Mouse (Mus musculus) G1E (cell line): ENCODE data around the gene Enah. TPM values are rescaled to one million over a fixed set of nuclear protein-coding genes. Genes with fewer than 3 reads are reported as not detected.

Experiments
- ATAC-seq: 2 replicates; pipeline ENCODE4 v1.8.0; 2016; ENCODE audit warnings: mild to moderate bottlenecking; ENCODE audit not compliant: insufficient number of reproducible peaks, poor library complexity, low FRiP score, severe bottlenecking; ENCODE audit errors: extremely low read depth
- DNase-seq: peaks from one replicate; pipeline ENCODE4 v3.0.0; 2012; ENCODE audit warnings: low spot score
- H3K27me3 ChIP-seq: 2 replicates; pipeline ENCODE4 v1.6.1; 2012; ENCODE audit warnings: mild to moderate bottlenecking, low read length, inconsistent platforms; ENCODE audit not compliant: insufficient read depth
- H3K36me3 ChIP-seq: replicated peaks from 2 replicates; pipeline ENCODE3; 2012; ENCODE audit warnings: mild to moderate bottlenecking, inconsistent platforms
- H3K4me1 ChIP-seq: 2 replicates; pipeline ENCODE4 v1.6.1; 2012; ENCODE audit warnings: low read depth, low read length, inconsistent platforms, mixed read lengths; ENCODE audit not compliant: insufficient read depth
- H3K4me3 ChIP-seq: 2 replicates; pipeline ENCODE4 v1.5.1; 2012; ENCODE audit warnings: low read depth, mild to moderate bottlenecking, inconsistent platforms, low read length, moderate library complexity, mixed read lengths
- H3K9me3 ChIP-seq: replicated peaks from 2 replicates; pipeline ENCODE4 v1.6.1; 2012; ENCODE audit warnings: inconsistent platforms
- CTCF ChIP-seq: IDR thresholded peaks from 2 replicates; pipeline ENCODE4 v1.5.1; 2012; ENCODE audit warnings: low read depth, low read length, inconsistent platforms, mixed read lengths
- GATA1 ChIP-seq: IDR thresholded peaks from 2 replicates; pipeline ENCODE4 v1.6.1; 2012; ENCODE audit warnings: borderline replicate concordance, low read length, inconsistent platforms, mixed read lengths
- GATA2 ChIP-seq: IDR thresholded peaks from 2 replicates; pipeline ENCODE4 v1.6.1; 2012; ENCODE audit warnings: low read depth, low read length, inconsistent platforms, borderline replicate concordance
- POLR2AphosphoS5 ChIP-seq: IDR thresholded peaks from 2 replicates; pipeline ENCODE4 v1.6.1; 2012; ENCODE audit warnings: low read depth, low read length, inconsistent platforms; ENCODE audit not compliant: insufficient replicate concordance
- TAL1 ChIP-seq: conservative IDR thresholded peaks from 2 replicates; pipeline ENCODE4 v1.6.1; 2012; ENCODE audit warnings: low read depth, low read length, inconsistent platforms, mixed read lengths
- polyA plus RNA-seq: library from polyadenylated mRNA; stranded (reverse); fragments of >175 nt; gene quantifications from 2 replicates; pipeline ENCODE4 v1.2.3, GENCODE M21; 2012
- total RNA-seq, 2 experiments: library from RNA; stranded (forward) in 1 of 2; stranded (reverse) in 1 of 2; fragments of 200-1000 nt in 1 of 2; fragments of >200 nt in 1 of 2; fragmentation: Nextera tagmentation in 1 of 2; gene quantifications; 2 replicates each; pipeline ENCODE4 v1.2.3; 2014 to 2017

The Enah gene
- total and polyA plus RNA-seq, 3 experiments: 0.87 TPM; not detected in 2

DNA sequence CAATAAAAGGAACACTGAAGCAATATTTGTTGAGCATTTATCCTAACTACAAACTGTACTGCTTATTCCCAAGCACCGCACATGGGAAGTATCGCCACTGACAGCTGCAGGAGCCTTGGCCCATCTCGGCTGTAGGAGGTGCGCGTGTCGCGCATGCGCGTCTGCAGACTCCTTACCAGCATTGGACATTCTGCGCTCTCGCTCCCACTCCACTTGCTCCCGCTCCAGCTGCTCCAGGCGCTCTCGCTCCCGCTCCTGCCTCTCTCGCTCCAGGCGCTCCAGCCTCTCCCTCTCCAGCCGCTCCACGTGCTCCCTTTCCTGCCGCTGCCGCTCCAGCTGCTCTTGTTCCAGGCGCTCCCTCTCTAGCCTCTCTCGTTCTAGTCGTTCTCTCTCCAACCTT lies 96.4 kb downstream of the Enah start:
- H3K9me3 ChIP-seq: no peaks in the 10 kb centered on the region
- no peak overlapping the region for H3K4me3 ChIP-seq
- no peak for DNase-seq
- TF ChIP-seq POLR2AphosphoS5: no peak
- TF ChIP-seq CTCF: no peak
- no peak for TF ChIP-seq TAL1
- TF ChIP-seq GATA1: no peak
- no peak for TF ChIP-seq GATA2
- H3K4me1 ChIP-seq: no peaks in the 10 kb centered on the region
- H3K36me3 ChIP-seq: no peaks in the 10 kb centered on the region
- ATAC-seq: no peak
- H3K27me3 ChIP-seq: peaks cover 7% of the 10 kb centered on the region

GRCm38 (mm10) chr1:181921580-181922494 lies 98.0 kb downstream of the Enah start:
- TF ChIP-seq POLR2AphosphoS5: no peak
- TF ChIP-seq CTCF: no peak
- TF ChIP-seq TAL1: no peak
- DNase-seq: no peak
- ATAC-seq: no peak

GRCm38 (mm10) chr1:181911841-181912240 lies 107.9 kb downstream of the Enah start:
- Histone ChIP-seq H3K4me1 (no peaks in the 10 kb centered on the region), H3K27me3 (peaks cover 9% of the 10 kb centered on the region), H3K9me3 (no peaks in the 10 kb centered on the region), H3K36me3 (no peaks in the 10 kb centered on the region), H3K4me3 (no peak overlapping the region)
- TF ChIP-seq CTCF (no peak), TAL1 (no peak), GATA2 (no peak)
- no peak for ATAC-seq
- DNase-seq: no peak

More at GRCm38 (mm10) chr1:181921580-181922494, 98.0 kb downstream of the Enah start:
- no peaks in the 10 kb centered on the region for H3K4me1 ChIP-seq
- no peaks in the 10 kb centered on the region for H3K36me3 ChIP-seq
- H3K4me3 ChIP-seq: no peak overlapping the region
- H3K9me3 ChIP-seq: no peaks in the 10 kb centered on the region
- peaks cover 3% of the 10 kb centered on the region; the same call in 1 of the 2 replicates for H3K27me3 ChIP-seq

- no peak overlapping the region for H3K4me3 ChIP-seq
- no peak for TF ChIP-seq GATA1
- no peak for TF ChIP-seq GATA2
- TF ChIP-seq CTCF: no peak
- no peak for TF ChIP-seq TAL1
- no peak for TF ChIP-seq POLR2AphosphoS5
- H3K4me1 ChIP-seq: no peaks in the 10 kb centered on the region
- DNase-seq (no peak), ATAC-seq (no peak)
- no peaks in the 10 kb centered on the region for H3K36me3 ChIP-seq
- no peaks in the 10 kb centered on the region for H3K9me3 ChIP-seq
- peaks cover 15% of the 10 kb centered on the region for H3K27me3 ChIP-seq
Observed at GRCm38 (mm10) chr1:181901706-181902373, 118.0 kb downstream of the Enah start.

DNA sequence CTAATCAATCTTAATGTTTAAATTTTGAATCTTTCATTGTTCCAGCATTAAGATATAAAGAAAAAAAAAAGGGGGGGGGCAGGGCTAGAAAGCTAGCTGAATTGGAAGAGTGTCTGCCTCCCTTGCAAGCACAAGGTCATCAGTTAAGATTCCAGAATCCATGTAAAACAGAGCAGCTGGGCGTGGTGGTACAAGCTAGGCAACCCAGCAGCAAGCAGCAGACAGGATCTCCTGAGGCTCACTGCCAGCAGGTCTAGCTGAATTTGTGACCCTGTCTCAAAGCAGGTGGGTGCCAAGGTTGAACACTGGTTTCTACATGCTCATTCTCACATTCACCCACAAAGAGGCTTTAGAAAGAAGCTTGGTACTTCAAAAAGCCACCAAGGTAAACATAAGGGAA lies 118.9 kb downstream of the Enah start:
- DNase-seq (no peak), ATAC-seq (no peak)
- no peaks in the 10 kb centered on the region for H3K4me1 ChIP-seq
- TF ChIP-seq GATA1 (no peak), CTCF (no peak), GATA2 (no peak), POLR2AphosphoS5 (no peak), TAL1 (no peak)
- peaks cover 18% of the 10 kb centered on the region for H3K27me3 ChIP-seq
- no peaks in the 10 kb centered on the region for H3K36me3 ChIP-seq
- no peaks in the 10 kb centered on the region for H3K9me3 ChIP-seq
- no peak overlapping the region for H3K4me3 ChIP-seq

DNA sequence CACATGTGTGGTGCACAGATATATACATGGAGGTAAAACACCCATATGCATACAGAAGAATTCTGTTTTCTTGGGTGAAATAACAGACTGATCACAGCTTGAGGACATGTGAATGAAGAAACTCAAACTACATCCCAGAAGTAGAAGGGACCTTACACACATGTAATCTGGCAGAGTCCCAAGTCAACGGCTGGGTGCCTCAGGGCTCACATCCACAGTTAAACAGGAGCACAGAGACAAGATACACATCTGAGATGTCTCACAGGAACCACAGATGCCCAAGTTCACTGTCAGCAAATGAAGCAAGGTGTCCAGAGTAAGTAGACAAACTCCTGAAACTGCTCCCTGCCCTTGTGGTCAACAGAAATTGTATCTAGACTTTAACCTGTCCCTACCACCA lies 120.8 kb downstream of the Enah start:
- H3K4me1 ChIP-seq: no peaks in the 10 kb centered on the region
- no peak overlapping the region for H3K4me3 ChIP-seq
- ATAC-seq: no peak
- no peaks in the 10 kb centered on the region for H3K36me3 ChIP-seq
- no peaks in the 10 kb centered on the region for H3K9me3 ChIP-seq
- no peak for DNase-seq
- no peak for TF ChIP-seq POLR2AphosphoS5
- no peak for TF ChIP-seq GATA2
- TF ChIP-seq TAL1: no peak
- TF ChIP-seq CTCF: no peak
- TF ChIP-seq GATA1: no peak
- H3K27me3 ChIP-seq: peaks cover 18% of the 10 kb centered on the region
